Mouse (Mus musculus): ENCODE results near the gene Ccin. TPM values are rescaled to one million over a fixed set of nuclear protein-coding genes. Genes with fewer than 3 reads are reported as not detected.

Ccin gene
- polyA plus RNA-seq, 1 experiment from 2014 or later = not detected

DNA sequence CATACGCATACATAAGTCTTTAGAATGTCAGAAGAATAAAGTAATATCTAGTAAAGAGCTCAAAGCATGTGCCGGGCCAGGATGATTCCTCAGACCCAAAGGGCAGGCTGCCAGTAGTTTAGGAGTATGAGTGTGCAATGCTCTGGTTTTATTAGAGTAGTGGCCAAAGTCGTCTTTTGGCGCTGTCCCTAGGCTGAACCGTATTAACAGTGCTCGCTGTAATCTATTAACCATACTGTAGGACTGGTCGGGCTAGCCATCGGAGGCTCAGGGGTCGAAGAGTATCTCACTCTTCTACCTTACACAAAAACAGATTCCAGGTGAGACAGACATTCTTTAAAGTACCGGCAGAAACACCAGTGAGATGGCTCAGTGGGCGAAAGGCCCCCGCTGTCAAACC, 33.5 kb downstream of the Ccin start:
- H3K4me3 ChIP-seq (replicated peaks) = no peak overlapping the region
- no peak overlapping the region for H3K9ac ChIP-seq
- H3K27ac ChIP-seq = no peak overlapping the region
- H3K4me2 ChIP-seq = no peak overlapping the region
- ATAC-seq (ENCODE audit: low read depth) = no peak
- no peaks in the 10 kb centered on the region for H3K27me3 ChIP-seq
- no peaks in the 10 kb centered on the region for H3K9me3 ChIP-seq (replicated peaks)
- peaks cover 62% of the 10 kb centered on the region for H3K36me3 ChIP-seq
- 85% methylated on average over 12 of the region's 12 CpGs for WGBS (ENCODE audit: insufficient replicate concordance)
- H3K4me1 ChIP-seq (replicated peaks) = peaks cover 47% of the 10 kb centered on the region
- DNase-seq = no peak

DNA sequence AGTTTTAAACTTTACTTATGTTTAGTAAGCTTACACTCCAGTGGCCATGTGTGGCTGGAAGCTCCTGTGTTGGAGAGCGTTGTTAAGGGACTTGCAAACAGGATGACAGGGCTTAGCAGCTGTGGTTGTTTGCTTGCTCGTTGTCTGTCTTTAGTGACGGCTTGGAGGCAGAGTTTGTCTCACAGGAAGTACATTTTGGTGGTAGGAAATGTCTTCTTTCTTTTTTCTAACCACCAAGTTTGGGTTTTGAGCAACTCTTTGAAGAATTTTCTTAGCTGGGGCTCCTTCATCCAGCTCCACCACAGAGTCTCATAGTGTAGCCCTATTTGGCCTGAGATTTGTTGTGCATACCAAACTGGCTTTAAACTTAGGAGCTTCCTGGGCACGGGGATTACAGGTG, 39.0 kb downstream of the Ccin start:
- no peak overlapping the region for H3K4me2 ChIP-seq
- no peaks in the 10 kb centered on the region for H3K9me3 ChIP-seq (replicated peaks)
- no peaks in the 10 kb centered on the region for H3K27me3 ChIP-seq
- no peak overlapping the region for H3K9ac ChIP-seq
- no peak for DNase-seq
- WGBS (ENCODE audit: insufficient replicate concordance) = 68% methylated on average over 4 of the region's 4 CpGs
- no peak overlapping the region for H3K4me3 ChIP-seq (replicated peaks)
- no peak for ATAC-seq (ENCODE audit: low read depth)
- peaks cover 100% of the 10 kb centered on the region for H3K36me3 ChIP-seq
- H3K4me1 ChIP-seq (replicated peaks) = peaks cover 5% of the 10 kb centered on the region; the same call in 1 of the 2 replicates
- H3K27ac ChIP-seq = no peak overlapping the region

DNA sequence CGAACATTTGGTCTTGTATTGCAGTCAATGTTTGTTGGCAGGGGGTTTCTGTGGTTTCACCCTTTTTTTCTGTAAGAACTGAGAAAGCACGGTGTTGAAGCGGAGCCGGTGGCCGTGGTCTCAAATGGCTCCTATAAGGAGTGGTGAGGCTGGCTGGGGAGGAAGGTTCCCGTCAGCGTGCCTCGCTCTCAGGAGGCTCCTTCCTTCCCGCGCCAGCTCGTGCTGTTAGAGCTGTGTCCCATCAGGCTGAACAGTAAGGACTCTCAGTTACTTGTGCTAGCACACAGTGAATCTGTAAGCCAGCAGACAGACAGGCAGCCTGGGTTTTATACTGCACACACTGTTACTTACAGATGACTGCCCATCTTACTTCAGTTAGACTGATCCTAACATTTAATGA, 39.5 kb downstream of the Ccin start:
- Histone ChIP-seq H3K4me3 (replicated peaks) (no peak overlapping the region), H3K36me3 (peaks cover 100% of the 10 kb centered on the region)
- ATAC-seq (ENCODE audit: low read depth) = no peak

DNA sequence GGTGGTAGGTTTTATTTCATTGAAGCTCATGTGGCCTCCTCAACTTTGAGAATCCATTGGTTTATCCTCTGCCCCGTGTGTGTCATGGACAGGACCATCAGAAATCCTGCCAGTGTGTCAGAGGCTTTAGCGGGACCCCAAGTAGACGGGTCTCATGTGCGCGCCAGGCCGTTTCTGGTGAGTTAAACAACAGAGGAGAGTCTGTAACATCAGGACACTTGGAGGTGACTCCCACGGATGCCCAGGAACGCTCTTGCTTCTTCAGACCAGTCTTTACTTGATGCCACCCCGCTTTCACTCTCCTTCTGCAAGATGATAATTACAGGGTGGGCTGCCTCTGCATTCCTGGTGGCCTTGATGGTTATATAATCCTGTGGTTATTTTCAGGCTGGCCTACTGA, 40.4 kb downstream of the Ccin start:
- no peaks in the 10 kb centered on the region for H3K27me3 ChIP-seq
- ATAC-seq (ENCODE audit: low read depth) (no peak), DNase-seq (no peak)
- peaks cover 5% of the 10 kb centered on the region; the same call in 1 of the 2 replicates for H3K4me1 ChIP-seq (replicated peaks)
- H3K9ac ChIP-seq = no peak overlapping the region
- H3K4me2 ChIP-seq = no peak overlapping the region
- no peaks in the 10 kb centered on the region for H3K9me3 ChIP-seq (replicated peaks)
- H3K4me3 ChIP-seq (replicated peaks) = no peak overlapping the region
- no peak overlapping the region for H3K27ac ChIP-seq
- peaks cover 100% of the 10 kb centered on the region for H3K36me3 ChIP-seq
- WGBS (ENCODE audit: insufficient replicate concordance) = 90% methylated on average over 9 of the region's 9 CpGs

More for the DNA sequence above, 39.5 kb downstream of the Ccin start:
- peaks cover 5% of the 10 kb centered on the region; the same call in 1 of the 2 replicates for H3K4me1 ChIP-seq (replicated peaks)
- H3K9me3 ChIP-seq (replicated peaks) = no peaks in the 10 kb centered on the region
- 90% methylated on average over 11 of the region's 11 CpGs for WGBS (ENCODE audit: insufficient replicate concordance)
- no peaks in the 10 kb centered on the region for H3K27me3 ChIP-seq
- no peak overlapping the region for H3K9ac ChIP-seq
- no peak overlapping the region for H3K4me2 ChIP-seq
- H3K27ac ChIP-seq = no peak overlapping the region
- no peak for DNase-seq

DNA sequence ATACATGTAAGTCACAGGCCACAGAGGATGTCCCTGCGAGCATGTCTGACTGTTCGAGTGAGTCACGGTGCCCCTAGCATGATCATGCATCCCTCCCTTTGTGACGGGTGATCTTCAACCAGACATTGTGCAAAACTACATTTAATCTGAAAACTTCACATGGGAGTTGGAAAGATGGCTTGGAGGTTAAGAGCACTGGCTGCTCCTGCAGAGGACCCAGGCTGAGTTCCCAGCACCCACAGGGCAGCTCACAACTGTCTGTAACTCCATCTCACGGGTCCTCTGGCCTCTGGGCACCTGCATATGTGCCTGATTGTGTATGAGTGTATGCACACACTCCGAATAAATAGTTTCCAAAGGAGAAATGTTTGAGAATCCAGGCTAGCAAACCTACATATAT, 41.0 kb downstream of the Ccin start:
- Histone ChIP-seq H3K9ac (no peak overlapping the region), H3K4me1 (replicated peaks) (peaks cover 6% of the 10 kb centered on the region; the same call in 1 of the 2 replicates), H3K36me3 (peaks cover 100% of the 10 kb centered on the region), H3K27me3 (no peaks in the 10 kb centered on the region), H3K27ac (no peak overlapping the region), H3K9me3 (replicated peaks) (no peaks in the 10 kb centered on the region), H3K4me2 (no peak overlapping the region), H3K4me3 (replicated peaks) (no peak overlapping the region)
- DNase-seq (no peak), ATAC-seq (ENCODE audit: low read depth) (no peak)
- WGBS (ENCODE audit: insufficient replicate concordance) = 91% methylated on average over 6 of the region's 6 CpGs

DNA sequence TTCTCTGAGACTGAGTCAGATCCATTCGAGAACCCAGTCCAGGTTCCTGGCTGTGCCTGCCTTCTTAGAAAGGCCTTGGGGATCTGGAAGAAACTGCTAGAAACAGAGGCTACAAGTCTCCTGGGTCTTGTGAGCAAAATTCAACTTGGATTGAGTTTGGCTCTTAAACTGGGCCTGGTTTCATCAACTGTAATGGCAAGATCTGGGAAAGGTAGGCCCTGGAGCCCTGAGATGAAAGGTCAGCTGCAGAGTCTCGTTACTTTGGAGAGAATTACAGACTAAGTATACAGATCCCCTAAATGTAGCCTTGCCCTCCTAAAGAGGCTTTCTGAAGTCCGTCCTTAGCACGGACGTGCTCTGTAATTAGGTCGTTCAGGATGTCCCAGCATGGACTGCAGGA, 42.3 kb downstream of the Ccin start:
- no peak for DNase-seq
- Histone ChIP-seq H3K27ac (no peak overlapping the region), H3K9me3 (replicated peaks) (no peaks in the 10 kb centered on the region), H3K4me3 (replicated peaks) (no peak overlapping the region), H3K27me3 (no peaks in the 10 kb centered on the region), H3K4me2 (no peak overlapping the region), H3K9ac (no peak overlapping the region), H3K36me3 (peaks cover 100% of the 10 kb centered on the region), H3K4me1 (replicated peaks) (peaks cover 19% of the 10 kb centered on the region)
- 88% methylated on average over 6 of the region's 6 CpGs for WGBS (ENCODE audit: insufficient replicate concordance)
- ATAC-seq (ENCODE audit: low read depth) = no peak

DNA sequence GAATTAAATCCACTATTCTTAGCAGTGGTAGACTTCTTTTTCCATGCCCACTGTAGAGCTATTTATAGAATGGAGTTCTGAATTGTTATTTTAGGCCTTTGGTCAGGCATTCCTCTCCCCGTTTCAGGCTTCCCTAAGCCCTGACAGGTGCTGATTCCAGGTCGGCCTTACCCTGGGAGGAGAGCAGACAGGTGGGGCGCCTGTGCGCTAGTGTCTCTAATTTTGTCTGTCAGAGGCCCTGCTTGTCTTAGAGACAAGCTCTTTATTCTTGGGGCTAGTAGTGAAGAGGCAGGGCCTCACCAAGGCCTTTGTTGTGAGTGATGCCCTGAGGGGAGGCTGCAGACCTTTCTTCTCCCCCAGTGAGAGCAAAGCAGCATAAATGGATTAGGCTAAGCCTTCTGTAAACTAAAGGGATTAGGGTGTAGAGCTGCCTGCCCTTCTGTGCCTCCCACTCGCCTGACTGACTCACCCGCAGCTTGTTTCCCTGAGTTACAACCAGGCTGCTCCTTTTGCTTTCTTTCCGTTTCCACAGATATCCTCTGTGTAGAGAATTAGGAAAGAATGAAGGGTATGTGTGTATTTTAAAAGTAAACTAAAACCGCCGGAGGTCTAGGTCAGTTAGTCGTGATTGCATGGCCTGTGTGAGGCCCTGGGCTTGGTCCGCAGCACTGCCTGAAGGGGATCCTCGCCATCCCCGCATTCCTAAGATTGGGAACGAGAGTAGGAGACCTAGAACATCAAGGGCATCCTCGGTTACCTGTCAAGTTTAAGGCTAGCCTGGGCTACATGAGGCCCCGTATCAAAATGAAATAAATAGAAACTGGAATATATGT, 45.2 kb downstream of the Ccin start:
- 84% methylated on average over 16 of the region's 16 CpGs for WGBS (ENCODE audit: insufficient replicate concordance)
- H3K27me3 ChIP-seq = no peaks in the 10 kb centered on the region
- H3K4me1 ChIP-seq (replicated peaks) = peaks cover 15% of the 10 kb centered on the region
- no peak overlapping the region; the same call in 1 of the 2 replicates for H3K27ac ChIP-seq
- no peak overlapping the region for H3K4me3 ChIP-seq (replicated peaks)
- H3K4me2 ChIP-seq = no peak overlapping the region
- H3K9ac ChIP-seq = no peak overlapping the region
- no peak for DNase-seq
- H3K36me3 ChIP-seq = peaks cover 100% of the 10 kb centered on the region
- no peak for ATAC-seq (ENCODE audit: low read depth)
- no peaks in the 10 kb centered on the region for H3K9me3 ChIP-seq (replicated peaks)

DNA sequence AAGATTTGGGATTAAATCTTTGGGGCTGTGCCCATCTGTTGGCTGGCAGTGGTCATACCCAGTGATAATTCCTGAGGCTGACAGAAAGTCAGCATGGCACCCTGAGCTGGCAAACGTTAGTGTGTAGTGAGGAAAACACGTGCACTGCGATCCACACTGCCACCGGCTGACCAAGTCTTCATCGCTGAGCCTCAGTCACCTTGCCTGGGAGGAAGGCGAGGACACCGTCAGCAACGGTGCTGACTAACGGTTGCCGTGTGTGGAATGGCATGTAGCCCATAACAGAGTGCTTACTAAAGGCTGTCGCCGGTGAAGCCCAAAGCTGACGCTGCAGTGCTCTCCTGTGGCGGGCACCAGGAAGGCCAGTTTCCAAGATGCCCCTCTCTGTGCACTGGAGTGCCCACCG, 46.4 kb downstream of the Ccin start:
- DNase-seq = no peak
- H3K4me1 ChIP-seq (replicated peaks) = peaks cover 15% of the 10 kb centered on the region
- H3K27ac ChIP-seq = no peak overlapping the region
- H3K36me3 ChIP-seq = peaks cover 97% of the 10 kb centered on the region
- no peak overlapping the region for H3K4me2 ChIP-seq
- no peaks in the 10 kb centered on the region for H3K27me3 ChIP-seq
- H3K9ac ChIP-seq = no peak overlapping the region
- no peak for ATAC-seq (ENCODE audit: low read depth)
- H3K4me3 ChIP-seq (replicated peaks) = no peak overlapping the region
- no peaks in the 10 kb centered on the region for H3K9me3 ChIP-seq (replicated peaks)
- WGBS (ENCODE audit: insufficient replicate concordance) = 83% methylated on average over 15 of the region's 15 CpGs

DNA sequence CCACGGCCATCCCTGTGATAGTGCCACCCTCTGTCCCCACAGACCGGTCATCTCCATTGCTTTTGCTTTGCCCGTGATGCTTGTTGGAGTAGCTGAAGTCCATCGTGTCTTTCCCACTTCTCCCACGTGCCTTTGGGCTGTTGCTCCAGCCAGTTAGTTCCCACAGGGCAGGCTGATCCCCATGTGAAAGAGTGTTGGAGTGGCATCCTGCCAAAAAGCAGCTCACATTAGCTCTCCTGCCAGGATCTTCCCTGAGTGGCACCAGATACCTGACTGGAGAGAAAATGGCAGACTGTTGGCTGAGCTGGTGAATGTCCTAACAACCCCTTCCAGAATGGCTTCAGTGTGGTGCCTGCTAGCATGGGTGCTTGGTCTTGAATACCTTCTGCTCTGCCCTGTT, 48.2 kb downstream of the Ccin start:
- 82% methylated on average over 5 of the region's 5 CpGs for whole genome bisulfite sequencing (ENCODE audit: insufficient replicate concordance)
- Histone ChIP-seq H3K27ac (no peak overlapping the region), H3K4me3 (replicated peaks) (no peak overlapping the region), H3K9me3 (replicated peaks) (no peaks in the 10 kb centered on the region), H3K36me3 (peaks cover 86% of the 10 kb centered on the region), H3K9ac (no peak overlapping the region), H3K4me1 (replicated peaks) (peaks cover 15% of the 10 kb centered on the region), H3K27me3 (no peaks in the 10 kb centered on the region), H3K4me2 (no peak overlapping the region)
- no peak for ATAC-seq (ENCODE audit: low read depth)
- DNase-seq = no peak

Other genes starting within 250 kb of the Ccin start
- not detected in 2 replicates for gene Olfr159, start 212.5 kb upstream of the Ccin start, polyA plus RNA-seq (2015; fragmentation: Nextera tagmentation; extraction: Ambion mirVana)
- gene Olfr156, start 159.6 kb upstream of the Ccin start, polyA plus RNA-seq (2015; fragmentation: Nextera tagmentation; extraction: Ambion mirVana) = not detected in 2 replicates
- not detected in 2 replicates for gene Olfr157, start 143.3 kb upstream of the Ccin start, polyA plus RNA-seq (2015; fragmentation: Nextera tagmentation; extraction: Ambion mirVana)
- gene Olfr155, start 131.9 kb upstream of the Ccin start, polyA plus RNA-seq (2015; fragmentation: Nextera tagmentation; extraction: Ambion mirVana) = not detected in 2 replicates
- 2.1 and 2.3 TPM in 2 replicates for gene Reck, start 108.0 kb upstream of the Ccin start, polyA plus RNA-seq (2015; fragmentation: Nextera tagmentation; extraction: Ambion mirVana)
- 39.0 and 45.7 TPM in 2 replicates for gene Glipr2, start 26.1 kb upstream of the Ccin start, polyA plus RNA-seq (2015; fragmentation: Nextera tagmentation; extraction: Ambion mirVana)
- 164 and 166 TPM in 2 replicates for gene Clta, start 21.0 kb downstream of the Ccin start, polyA plus RNA-seq (2015; fragmentation: Nextera tagmentation; extraction: Ambion mirVana)
- gene Gne, start 100.7 kb downstream of the Ccin start, polyA plus RNA-seq (2015; fragmentation: Nextera tagmentation; extraction: Ambion mirVana) = 26.2 and 32.1 TPM in 2 replicates